In the genomic region with DNA sequence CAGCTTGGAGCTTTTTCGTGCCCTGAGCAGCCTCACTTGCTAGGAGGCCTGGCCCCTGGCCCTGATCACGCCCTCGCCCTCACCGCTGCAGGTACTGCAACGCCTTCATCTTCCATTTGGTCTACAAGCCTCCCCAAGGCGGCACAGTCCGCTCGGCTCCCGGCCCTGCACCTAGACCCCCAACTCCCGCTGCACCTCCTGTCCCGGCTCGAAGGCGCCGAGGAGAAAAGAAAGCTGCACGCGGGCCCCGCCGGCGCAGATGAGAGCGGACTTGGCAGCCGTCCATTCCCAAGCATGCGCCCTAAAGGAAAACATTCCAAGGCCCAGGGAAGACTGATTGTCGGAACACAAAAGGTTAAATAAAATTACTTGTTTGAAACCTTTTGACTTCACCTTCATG, we compare ENCODE assay signal across 9 mouse cellular contexts. TPM values are rescaled to one million over a fixed set of nuclear protein-coding genes. Genes with fewer than 3 reads are reported as not detected.
DNase-seq lines count a peak whose midpoint lies in the region; ATAC-seq lines count a peak whose summit lies in the region.
"Had no signal": no experiment of that assay in that cellular context is flagged by ENCODE, and none has a peak within 500 bp of the region (broad histone marks: within the 10 kb centered on the region; RNA-seq: fewer than 3 reads in every experiment).

No protein-coding gene starts in this region.

- H3K9me3 ChIP-seq in heart, embryonic 14.5 days (ENCODE audit: control insufficient read depth, low read length), result no peaks in the 10 kb centered on the region
- no peaks in the 10 kb centered on the region for H3K9me3 ChIP-seq in midbrain, embryonic 13.5 days

- no peak for ATAC-seq in heart, embryonic 14.5 days (ENCODE audit: insufficient number of reproducible peaks, insufficient read depth, low FRiP score, low read depth)
- no peak for ATAC-seq in midbrain, embryonic 13.5 days
- ATAC-seq in monocyte, adult 5-6 weeks (replicated peaks; ENCODE audit: insufficient number of reproducible peaks, low FRiP score, low TSS enrichment, poor library complexity, severe bottlenecking), result no peak

- H3K4me3 ChIP-seq in heart, embryonic 14.5 days (ENCODE audit: control insufficient read depth in 1 of 2, insufficient read depth in 1 of 2, low read depth in 1 of 2, low read length in 2 of 2), result peak overlapping the region; percentile 36 to 40
- H3K4me3 ChIP-seq in midbrain, embryonic 13.5 days (replicated peaks), result 0 out of 2 replicates have a peak overlapping the region, but pooled peaks have one; percentile 13

- H3K27me3 ChIP-seq in heart, embryonic 14.5 days (ENCODE audit: control insufficient read depth, insufficient read depth, low read length), result peaks cover 24% of the 10 kb centered on the region
- H3K27me3 ChIP-seq in midbrain, embryonic 13.5 days, result peaks cover 48% of the 10 kb centered on the region
- H3K27me3 ChIP-seq: CH12.LX had no signal

- H3K4me2 ChIP-seq in heart, embryonic 14.5 days (ENCODE audit: low read length), result peak overlapping the region; percentile 73
- H3K4me2 ChIP-seq in midbrain, embryonic 13.5 days (replicated peaks), result peak overlapping the region; percentile 38

- H3K4me1 ChIP-seq in heart, embryonic 14.5 days (ENCODE audit: control insufficient read depth in 2 of 2, insufficient read depth in 2 of 2, low read length in 2 of 2), result peaks cover 9 to 20% of the 10 kb centered on the region in 2 experiments
- peaks cover 12% of the 10 kb centered on the region for H3K4me1 ChIP-seq in midbrain, embryonic 13.5 days (replicated peaks)

- no peaks in the 10 kb centered on the region for H3K36me3 ChIP-seq in heart, embryonic 14.5 days (ENCODE audit: control insufficient read depth, insufficient read depth, low read length)
- H3K36me3 ChIP-seq in midbrain, embryonic 13.5 days, result no peaks in the 10 kb centered on the region

- peak overlapping the region; percentile 67 for H3K9ac ChIP-seq in heart, embryonic 14.5 days (ENCODE audit: low read length)
- H3K9ac ChIP-seq in midbrain, embryonic 13.5 days (replicated peaks), result peak overlapping the region; percentile 39; the same call in 1 of the 2 replicates

- DNase-seq in embryo, embryonic 10.5 days (ENCODE audit: low spot score), result peak; percentile 14
- no peak for DNase-seq in embryo, embryonic 9.5 days (ENCODE audit: extremely low spot score)
- peak; percentile 47 for DNase-seq in ZHBTc4 (ENCODE audit: low read depth, low spot score)
- DNase-seq in kidney, postnatal 14 days, result peak; percentile 63
- no peak for DNase-seq in frontal cortex, postnatal 36 days (ENCODE audit: low spot score in 2 of 2)

- H3K27ac ChIP-seq in heart, embryonic 14.5 days (replicated peaks in 1 of 2; ENCODE audit: control insufficient read depth in 1 of 2, insufficient read depth in 1 of 2, low read depth in 2 of 2, low read length in 2 of 2), result peak overlapping the region in 1 of 2 experiments; percentile 30; a peak in 2 of 4 replicates
- H3K27ac ChIP-seq in midbrain, embryonic 13.5 days, result no peak overlapping the region

- WGBS in heart, embryonic 14.5 days, result 3% methylated on average over 23 of the region's 23 CpGs
- WGBS in midbrain, embryonic 13.5 days, result 10% methylated on average over 23 of the region's 23 CpGs

RNA-seq across cellular contexts. Expression of gene Cxcl16, which starts 6.0 kb away (rescaled TPM):
- 9.4 and 10.3 TPM in 2 replicates for polyA plus RNA-seq in heart, embryonic 14.5 days (2014; fragmentation: Nextera tagmentation; extraction: Ambion mirVana)
- 1.4 and 1.6 TPM in 2 replicates for polyA plus RNA-seq in midbrain, embryonic 13.5 days (2015; fragmentation: Nextera tagmentation; extraction: Ambion mirVana)
- 1.6 to 3.5 TPM (median 2.8 TPM) in 3 replicates for total RNA-seq in monocyte, adult 5-6 weeks (2017)

RNA-seq across cellular contexts. Expression of gene Zmynd15, which starts 6.6 kb away (rescaled TPM):
- polyA plus RNA-seq in heart, embryonic 14.5 days (2014; fragmentation: Nextera tagmentation; extraction: Ambion mirVana), result 0.95 and 2.0 TPM in 2 replicates
- 0.40 and 0.44 TPM in 2 replicates for polyA plus RNA-seq in midbrain, embryonic 13.5 days (2015; fragmentation: Nextera tagmentation; extraction: Ambion mirVana)
- 0.21 TPM in 1 of 3 replicates, not detected in the others for total RNA-seq in monocyte, adult 5-6 weeks (2017)

RNA-seq across cellular contexts. Expression of gene Med11, which starts 14.1 kb away (rescaled TPM):
- 25.1 and 26.8 TPM in 2 replicates for polyA plus RNA-seq in heart, embryonic 14.5 days (2014; fragmentation: Nextera tagmentation; extraction: Ambion mirVana)
- polyA plus RNA-seq in midbrain, embryonic 13.5 days (2015; fragmentation: Nextera tagmentation; extraction: Ambion mirVana), result 41.9 and 43.6 TPM in 2 replicates
- total RNA-seq in monocyte, adult 5-6 weeks (2017), result 37.7 to 56.2 TPM (median 52.1 TPM) in 3 replicates

RNA-seq across cellular contexts. Expression of gene Arrb2, which starts 33.4 kb away (rescaled TPM):
- 5.4 and 8.6 TPM in 2 replicates for polyA plus RNA-seq in heart, embryonic 14.5 days (2014; fragmentation: Nextera tagmentation; extraction: Ambion mirVana)
- polyA plus RNA-seq in midbrain, embryonic 13.5 days (2015; fragmentation: Nextera tagmentation; extraction: Ambion mirVana), result 44.8 and 45.5 TPM in 2 replicates
- 94.2 to 148 TPM (median 113 TPM) in 3 replicates for total RNA-seq in monocyte, adult 5-6 weeks (2017)

RNA-seq across cellular contexts. Expression of gene Tm4sf5, which starts 39.2 kb away (rescaled TPM):
- polyA plus RNA-seq in heart, embryonic 14.5 days (2014; fragmentation: Nextera tagmentation; extraction: Ambion mirVana), result 8.7 and 10.5 TPM in 2 replicates
- polyA plus RNA-seq in midbrain, embryonic 13.5 days (2015; fragmentation: Nextera tagmentation; extraction: Ambion mirVana), result 0.54 and 1.2 TPM in 2 replicates
- not detected in 3 replicates for total RNA-seq in monocyte, adult 5-6 weeks (2017)

Comparison
In these comparisons a context has a peak if more than half of its experiments do, and no peak if none do; other contexts are left out.
1. DNase-seq: peak in embryo, embryonic 10.5 days (single experiment), ZHBTc4 (single experiment) and kidney, postnatal 14 days (single experiment); none in embryo, embryonic 9.5 days (single experiment) and frontal cortex, postnatal 36 days (0 of 2).